Mouse (Mus musculus) ES-Bruce4 (cell line): ENCODE results near the gene Diaph2.

Experiments
- CTCF ChIP-seq: IDR thresholded peaks from one replicate; pipeline ENCODE4 v1.8.1; 2011; ENCODE audit warnings: low read depth, low read length
- EP300 ChIP-seq: IDR thresholded peaks from 2 replicates; pipeline ENCODE4 v1.6.1; 2011; ENCODE audit warnings: low read depth, low read length; ENCODE audit not compliant: insufficient read depth
- POLR2A ChIP-seq: IDR thresholded peaks from one replicate; pipeline ENCODE4 v1.8.1; 2011; ENCODE audit warnings: low read length; ENCODE audit not compliant: insufficient read depth

- TF ChIP-seq POLR2A, result no peak
- no peak for TF ChIP-seq CTCF
- no peak for TF ChIP-seq EP300
Observed at GRCm38 (mm10) chrX:129774478-129774877, 24.9 kb downstream of the Diaph2 start.
